Mouse (Mus musculus) activated CD4-positive, CD25-positive, alpha-beta regulatory T cell, adult 4 months (primary cell): Measurements from ENCODE around the gene Gm19684. TPM values are rescaled to one million over a fixed set of nuclear protein-coding genes. Genes with fewer than 3 reads are reported as not detected.
"Not testable (repeated sequence)": the region's sequence is repeated elsewhere in the genome, so short reads cannot be mapped to it uniquely, and the experiment has no call there.

Experiments
- ATAC-seq: one replicate; pipeline ENCODE4 v1.8.0; 2017
- polyA plus RNA-seq, 2 experiments: library from polyadenylated mRNA; unstranded; fragments of 100-300 nt; shearing (Covaris generic); gene quantifications; one replicate each; pipeline ENCODE4 v1.2.1; 2017

Gene Gm19684
- polyA plus RNA-seq: 1 to 10 TPM in 1 of 2 experiments, under 1 TPM in 1; 0.70 to 4.4 TPM

GRCm38 (mm10) chr17:36121352-36122020 is at the start of gene Gm19684:
Gm19684 (plus strand) TSS chr17:36121678.
- ATAC-seq: peak; percentile 97

- ATAC-seq: not testable (repeated sequence)
Observed at GRCm38 (mm10) chr17:36081901-36082300, 39.6 kb upstream of the Gm19684 start.

DNA sequence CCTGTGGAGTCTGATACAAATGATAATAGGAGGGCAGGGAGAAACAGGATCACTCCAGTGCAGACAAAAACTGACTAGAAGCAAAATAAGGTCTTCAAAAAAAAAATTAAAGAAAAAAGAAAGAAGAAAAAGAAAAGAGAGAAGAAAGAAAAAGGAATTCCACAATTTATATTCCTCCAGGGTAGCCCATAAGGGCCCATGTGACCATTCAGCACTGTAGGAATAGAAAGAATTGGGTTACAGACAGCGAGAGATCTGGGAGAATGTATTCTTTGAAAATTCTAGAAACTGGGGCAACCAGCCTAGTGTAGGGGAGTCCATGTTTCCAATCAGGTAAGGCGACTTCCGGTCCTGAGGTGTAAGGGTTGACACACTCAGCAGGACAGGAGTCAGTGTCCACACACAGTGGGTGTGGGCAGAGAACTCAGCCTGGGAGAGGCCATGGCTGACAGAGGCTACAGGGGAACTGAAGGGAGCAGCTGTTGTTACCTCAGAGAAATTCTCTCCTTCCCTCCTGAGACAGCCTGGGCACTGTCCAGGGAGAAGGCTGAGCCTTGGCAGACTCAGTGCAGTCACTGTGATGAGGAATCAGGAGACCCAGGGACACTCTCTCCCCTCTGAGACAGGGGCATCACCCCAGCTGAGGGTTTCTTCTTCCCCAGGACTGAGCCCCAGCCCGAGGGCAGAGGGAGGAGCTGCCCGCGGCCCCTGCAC is 38.8 kb upstream of the Gm19684 start:
- ATAC-seq: not testable (repeated sequence)

DNA sequence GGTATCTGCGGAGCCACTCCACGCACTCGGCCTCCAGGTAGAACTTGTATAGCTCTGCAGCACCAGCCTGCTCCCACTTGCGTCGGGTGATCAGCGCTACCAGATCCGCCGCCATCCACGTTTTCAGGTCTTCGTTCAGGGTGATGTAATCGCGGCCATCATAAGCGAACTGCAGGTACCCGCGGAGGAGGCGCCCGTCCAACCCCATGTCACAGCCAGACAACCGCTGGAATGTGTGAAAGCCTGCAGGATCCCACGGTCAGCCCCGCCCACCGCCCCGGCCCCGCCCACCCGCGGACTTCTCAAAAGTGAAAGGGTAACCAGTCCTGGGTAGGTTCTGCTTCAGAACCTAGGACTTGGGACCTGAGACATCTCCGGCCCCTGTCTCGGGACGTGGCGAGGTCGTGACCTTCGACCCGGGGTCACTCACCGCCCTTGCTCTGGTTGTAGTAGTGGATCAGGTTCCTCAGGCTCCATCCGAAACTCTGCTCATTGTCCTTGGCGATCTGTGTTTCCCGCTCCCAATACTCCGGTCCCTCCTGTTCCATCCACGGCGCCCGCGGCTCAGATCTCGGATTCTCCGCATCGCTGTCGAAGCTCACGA is 38.1 kb upstream of the Gm19684 start:
- ATAC-seq: peak; percentile 58

DNA sequence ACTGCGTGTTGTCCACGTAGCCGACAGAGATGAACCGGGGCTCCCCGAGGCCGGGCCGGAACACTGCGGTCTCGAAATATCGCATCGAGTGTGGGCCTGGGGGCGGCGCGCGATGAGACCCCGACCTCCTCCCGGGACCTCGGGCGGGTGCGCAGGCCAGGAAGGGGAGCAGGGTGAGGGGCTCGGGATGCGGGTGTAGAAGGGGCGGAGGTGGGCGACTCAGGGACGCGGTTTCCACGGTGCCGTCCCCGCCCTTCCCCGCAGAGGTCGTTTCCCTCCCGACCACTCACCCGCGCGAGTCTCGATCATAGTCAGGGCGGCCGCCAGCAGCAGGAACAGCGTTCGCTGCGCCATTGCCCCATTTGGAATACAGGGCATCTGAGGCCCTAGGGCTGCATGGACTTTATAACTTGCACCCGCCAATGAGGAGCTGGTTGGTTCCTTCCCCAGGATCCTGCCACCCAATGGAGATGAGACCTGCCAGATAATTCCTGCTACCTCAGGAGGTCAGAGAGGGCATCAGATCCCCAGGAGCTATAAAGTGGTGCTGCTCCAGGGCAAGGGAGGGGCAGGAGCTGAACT is 37.5 kb upstream of the Gm19684 start:
- peak; percentile 55 for ATAC-seq

DNA sequence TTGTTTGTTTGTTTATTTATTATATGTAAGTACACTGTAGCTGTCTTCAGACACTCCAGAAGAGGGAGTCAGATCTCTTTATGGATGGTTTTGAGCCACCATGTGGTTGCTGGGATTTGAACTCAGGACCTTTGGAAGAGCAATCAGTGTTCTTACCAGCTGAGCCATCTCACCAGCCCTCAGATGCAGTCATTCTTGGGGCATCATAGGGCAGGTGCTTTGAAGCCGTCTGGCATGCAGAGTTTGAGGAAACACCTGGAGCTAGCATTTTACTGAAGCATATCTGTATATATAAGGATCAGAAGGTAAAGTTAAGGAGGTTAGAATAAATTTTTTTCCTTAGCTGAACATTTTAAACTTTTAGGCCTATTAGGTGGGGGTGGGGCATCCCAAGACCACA is 35.5 kb upstream of the Gm19684 start:
- ATAC-seq: not testable (repeated sequence)

DNA sequence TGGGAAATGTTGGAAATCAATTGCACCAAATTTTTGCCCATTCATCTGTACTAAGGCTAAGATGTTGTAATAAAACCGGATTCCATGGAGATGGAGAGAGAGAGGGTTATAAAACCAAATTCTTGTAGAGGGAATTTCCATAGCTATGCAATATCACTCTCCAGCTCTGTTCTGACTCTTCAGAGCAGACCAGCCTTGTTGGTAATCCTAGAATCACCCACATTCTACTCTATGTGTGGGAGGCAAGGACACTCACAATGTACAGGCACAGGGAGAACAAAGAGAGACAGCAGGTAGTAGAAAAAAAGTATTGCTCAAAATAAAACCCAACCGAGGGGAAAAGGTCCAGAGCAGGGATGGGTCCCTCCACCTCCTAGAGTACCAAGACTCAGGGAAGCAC is 29.5 kb upstream of the Gm19684 start:
- not testable (repeated sequence) for ATAC-seq

DNA sequence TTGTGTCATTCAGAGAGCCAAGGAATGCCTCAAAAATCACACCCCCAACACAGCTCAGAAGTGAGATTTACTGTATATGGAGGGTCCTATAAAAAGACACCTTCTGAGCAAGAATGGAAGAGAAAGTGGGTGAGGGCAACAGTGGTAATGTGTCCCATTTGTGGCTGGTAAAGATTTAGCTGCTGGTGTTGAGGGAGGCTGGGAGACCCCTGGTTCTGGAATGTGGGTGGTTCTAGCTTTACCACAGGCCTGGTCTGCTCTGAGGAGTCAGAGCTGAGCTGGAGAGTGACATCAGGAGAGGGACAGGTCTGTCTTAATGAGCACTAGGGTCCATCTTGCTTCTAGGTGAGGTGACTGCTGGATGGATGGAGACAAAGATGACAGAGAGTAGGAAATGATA is 29.0 kb upstream of the Gm19684 start:
- ATAC-seq: not testable (repeated sequence)

DNA sequence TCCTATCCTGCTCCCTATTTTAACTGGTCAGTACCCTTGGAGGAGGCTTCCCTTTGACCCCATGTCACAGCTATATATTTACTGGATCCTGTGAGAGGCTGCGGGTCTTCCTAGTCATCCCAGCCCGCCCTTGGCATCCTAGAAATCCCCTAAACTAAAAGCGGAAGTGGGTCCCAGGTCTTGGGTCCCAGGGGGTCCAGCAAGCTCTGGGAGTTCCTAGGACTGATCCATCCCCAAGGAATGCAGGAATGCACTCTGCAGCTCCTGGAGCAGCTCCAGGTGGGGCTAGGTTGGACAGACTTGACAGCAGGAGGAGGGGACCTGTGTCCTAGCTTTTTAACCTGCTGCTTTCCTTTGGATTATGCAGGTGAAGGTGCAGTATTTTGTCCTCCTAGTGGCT is 27.5 kb upstream of the Gm19684 start:
- ATAC-seq: no peak

- not testable (repeated sequence) for ATAC-seq
Observed at GRCm38 (mm10) chr17:36099603-36100002, 21.9 kb upstream of the Gm19684 start.

- ATAC-seq: not testable (repeated sequence)
Observed at GRCm38 (mm10) chr17:36102091-36102490, 19.4 kb upstream of the Gm19684 start.

GRCm38 (mm10) chr17:36110129-36110528 is 11.3 kb upstream of the Gm19684 start:
- not testable (repeated sequence) for ATAC-seq

DNA sequence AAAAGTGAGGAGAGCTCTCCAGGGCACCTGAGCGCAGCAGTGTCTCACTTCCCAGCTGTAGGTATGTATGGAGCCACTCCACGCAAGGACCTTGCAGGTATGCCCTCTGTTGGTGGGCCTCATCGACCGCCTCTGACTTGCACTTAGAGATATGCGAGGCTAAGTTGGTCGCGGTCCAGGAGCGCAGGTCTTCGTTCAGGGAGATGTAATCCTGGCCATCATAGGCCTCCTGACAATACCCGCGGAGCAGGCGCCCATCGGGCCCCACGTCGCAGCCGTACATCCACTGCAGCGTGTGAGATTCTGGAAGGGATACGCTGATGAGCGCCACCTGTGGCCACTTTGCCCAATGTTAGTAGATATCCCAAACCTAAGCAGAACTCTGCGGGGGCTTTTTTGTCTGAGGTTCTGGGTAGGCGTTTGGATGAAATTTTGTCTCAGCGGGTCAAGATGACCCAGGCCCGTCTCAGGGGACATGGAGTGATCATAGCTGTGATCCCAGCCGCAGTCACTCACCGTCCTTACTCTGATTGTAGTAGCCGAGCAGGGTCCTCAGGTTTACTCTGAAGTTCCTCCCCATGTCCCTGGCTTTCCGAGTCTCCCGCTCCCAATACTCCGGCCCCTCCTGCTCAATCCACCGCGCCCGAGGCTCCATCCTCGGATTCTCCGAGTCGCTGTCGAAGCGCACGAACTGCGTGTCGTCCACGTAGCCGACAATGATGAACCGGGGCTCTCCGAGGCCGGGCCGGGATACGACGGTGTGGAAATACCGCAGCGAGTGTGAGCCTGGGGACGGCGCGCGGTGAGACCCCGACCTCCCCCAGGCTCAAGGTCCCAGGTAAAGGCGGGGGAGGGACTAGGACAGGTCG is 10.6 kb upstream of the Gm19684 start:
- peak; percentile 71 for ATAC-seq

GRCm38 (mm10) chr17:36111510-36111868 is 10.0 kb upstream of the Gm19684 start:
- peak; percentile 87 for ATAC-seq

- peak; percentile 10 for ATAC-seq
Observed at GRCm38 (mm10) chr17:36113979-36114593, 7.4 kb upstream of the Gm19684 start.

- ATAC-seq: not testable (repeated sequence)
Observed at GRCm38 (mm10) chr17:36116545-36116944, 4.9 kb upstream of the Gm19684 start.

DNA sequence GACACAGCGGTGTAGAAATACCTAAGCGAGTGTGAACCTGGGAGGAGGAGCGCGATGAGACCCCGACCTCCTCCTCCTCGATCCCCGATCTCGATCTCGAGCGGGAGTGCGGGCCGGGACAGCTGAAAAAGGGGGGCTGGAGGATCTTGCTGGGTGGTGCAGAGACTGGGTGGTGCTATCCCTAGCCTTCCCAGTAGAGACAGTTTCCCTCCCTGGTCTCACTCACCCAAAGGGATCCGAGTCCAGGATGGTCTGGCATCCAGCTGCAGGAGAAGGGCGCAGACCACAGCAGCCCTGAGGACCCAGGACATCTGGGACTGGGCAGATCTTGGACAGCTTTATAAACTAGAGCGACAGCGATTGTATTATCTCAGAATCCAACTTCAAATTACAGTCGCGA is 639 bp upstream of the Gm19684 start:
- not testable (repeated sequence) for ATAC-seq

- not testable (repeated sequence) for ATAC-seq
Observed at GRCm38 (mm10) chr17:36124111-36124510, 2.6 kb downstream of the Gm19684 start.

DNA sequence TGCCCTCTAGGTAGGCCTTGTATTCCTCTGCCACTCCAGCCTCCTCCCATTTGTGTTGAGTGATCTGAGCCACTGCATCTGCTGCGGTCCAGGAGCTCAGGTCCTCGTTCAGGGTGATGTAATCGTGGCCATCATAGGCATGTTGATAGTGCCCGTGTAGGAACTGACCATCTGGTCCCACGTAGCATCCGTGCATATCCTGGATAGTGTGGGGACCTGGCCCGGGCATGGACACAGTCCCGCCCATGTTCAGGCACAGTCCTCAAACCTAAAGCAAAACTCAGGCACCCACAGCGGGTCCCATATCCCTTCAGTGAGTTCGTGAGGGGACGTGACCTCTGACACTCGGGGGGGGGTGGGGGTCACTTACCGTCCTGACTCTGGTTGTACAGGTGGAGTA is 7.0 kb downstream of the Gm19684 start:
- ATAC-seq: not testable (repeated sequence)

- not testable (repeated sequence) for ATAC-seq
Observed at GRCm38 (mm10) chr17:36128968-36129817, 7.7 kb downstream of the Gm19684 start, which contains the start of gene Gm7030. Gm7030 (minus strand) TSS chr17:36129425.
